Mouse (Mus musculus): Measurements from ENCODE around the gene Trpm5. TPM values are rescaled to one million over a fixed set of nuclear protein-coding genes. Genes with fewer than 3 reads are reported as not detected.

Gene Trpm5
- polyA plus RNA-seq, 1 experiment from 2014 or later: 1.8 TPM

DNA sequence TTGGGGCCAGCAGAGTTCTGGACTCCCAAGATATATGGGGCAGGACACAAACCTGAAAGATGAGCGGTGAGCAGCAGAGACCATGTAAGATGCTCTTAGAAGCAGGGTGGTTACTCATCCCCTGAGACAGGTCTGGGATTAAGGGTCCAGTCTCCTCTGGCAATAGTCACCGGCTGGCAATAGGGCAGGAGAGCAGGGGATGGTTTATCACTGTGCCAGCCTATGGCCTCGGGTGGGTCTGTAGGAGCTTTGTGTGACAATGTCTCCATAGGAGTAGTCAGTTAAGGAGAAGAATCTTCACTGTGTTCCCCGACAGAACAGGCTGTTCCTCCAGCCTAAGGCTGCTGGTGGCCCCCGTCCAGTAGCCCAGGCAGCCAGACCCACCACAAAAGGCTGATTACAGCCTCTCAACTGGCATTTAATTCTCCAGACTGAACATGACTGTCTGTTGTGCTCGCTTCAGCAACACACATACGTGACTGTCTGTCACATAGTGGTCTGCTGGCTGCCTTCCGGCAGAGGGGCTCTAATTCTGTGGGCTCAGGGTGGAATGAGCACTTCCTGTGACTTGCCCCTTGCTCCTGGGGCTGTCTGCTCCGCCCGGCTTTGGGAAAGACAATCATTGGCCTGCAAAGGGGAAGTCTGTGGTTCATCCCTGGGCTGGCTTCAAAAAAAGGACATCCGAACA is 38.8 kb downstream of the Trpm5 start:
- ATAC-seq (ENCODE audit: low FRiP score, low read depth): no peak
- H3K27ac ChIP-seq: no peak overlapping the region
- no peak overlapping the region for H3K4me3 ChIP-seq
- H3K9me3 ChIP-seq: no peaks in the 10 kb centered on the region
- H3K27me3 ChIP-seq (replicated peaks): no peaks in the 10 kb centered on the region
- 0 out of 2 replicates have a peak overlapping the region, but pooled peaks have one; percentile 13 for H3K9ac ChIP-seq
- H3K36me3 ChIP-seq: peaks cover 5% of the 10 kb centered on the region
- WGBS: 85% methylated on average over 11 of the region's 11 CpGs
- peaks cover 40% of the 10 kb centered on the region for H3K4me1 ChIP-seq
- H3K4me2 ChIP-seq (replicated peaks): peak overlapping the region; percentile 88

DNA sequence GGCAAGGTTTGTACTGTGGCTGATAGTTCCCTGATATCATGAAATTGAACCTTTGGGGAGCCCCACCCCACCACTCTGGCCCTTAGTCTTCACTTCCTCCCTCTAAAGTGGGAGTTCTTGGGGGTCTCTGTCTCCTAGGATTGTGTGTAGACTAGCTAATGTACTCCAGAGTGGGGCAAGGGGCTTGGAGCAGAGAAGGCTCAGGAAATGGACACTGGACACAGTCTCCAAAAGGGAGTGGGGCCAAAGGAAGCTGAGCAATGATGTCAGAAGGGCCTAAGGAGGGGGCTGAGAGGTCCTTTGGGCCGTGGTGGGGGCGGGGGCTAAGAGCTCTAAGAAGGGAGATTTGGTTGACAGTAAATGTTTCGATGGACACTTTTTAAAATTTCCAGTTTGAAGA is 39.4 kb downstream of the Trpm5 start:
- Histone ChIP-seq H3K9ac (0 out of 2 replicates have a peak overlapping the region, but pooled peaks have one; percentile 89), H3K4me2 (replicated peaks) (peak overlapping the region; percentile 88), H3K4me1 (peaks cover 40% of the 10 kb centered on the region), H3K9me3 (no peaks in the 10 kb centered on the region), H3K27me3 (replicated peaks) (no peaks in the 10 kb centered on the region), H3K36me3 (peaks cover 5% of the 10 kb centered on the region), H3K4me3 (peak overlapping the region; percentile 83; the same call in 1 of the 2 replicates), H3K27ac (no peak overlapping the region)
- WGBS: 93% methylated on average over 3 of the region's 3 CpGs
- ATAC-seq (ENCODE audit: low FRiP score, low read depth): no peak

DNA sequence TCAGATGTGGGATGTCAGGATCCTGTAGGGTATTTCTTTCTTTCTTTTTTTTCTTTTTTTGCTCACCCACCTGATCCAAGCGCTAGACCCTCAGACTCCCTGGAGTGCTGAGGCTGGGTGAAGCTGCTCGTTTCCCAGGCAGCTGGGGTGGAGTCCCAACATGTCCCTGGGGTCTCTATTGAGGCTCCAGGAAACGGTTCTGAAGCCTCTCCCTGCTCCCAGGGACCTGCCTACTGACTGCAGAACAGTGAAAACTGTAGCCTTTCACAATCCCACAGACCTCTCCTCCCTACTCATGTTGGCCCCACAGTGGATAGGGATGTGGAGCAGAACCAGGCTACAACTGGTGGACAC is 39.9 kb downstream of the Trpm5 start:
- H3K4me1 ChIP-seq: peaks cover 40% of the 10 kb centered on the region
- H3K27me3 ChIP-seq (replicated peaks): no peaks in the 10 kb centered on the region
- H3K9me3 ChIP-seq: no peaks in the 10 kb centered on the region
- no peak for ATAC-seq (ENCODE audit: low FRiP score, low read depth)
- H3K4me3 ChIP-seq: peak overlapping the region; percentile 83; the same call in 1 of the 2 replicates
- peak overlapping the region; percentile 89; the same call in 1 of the 2 replicates for H3K9ac ChIP-seq
- no peak overlapping the region for H3K27ac ChIP-seq
- H3K36me3 ChIP-seq: peaks cover 5% of the 10 kb centered on the region
- 50% methylated on average over 3 of the region's 3 CpGs for WGBS
- H3K4me2 ChIP-seq (replicated peaks): peak overlapping the region; percentile 88

DNA sequence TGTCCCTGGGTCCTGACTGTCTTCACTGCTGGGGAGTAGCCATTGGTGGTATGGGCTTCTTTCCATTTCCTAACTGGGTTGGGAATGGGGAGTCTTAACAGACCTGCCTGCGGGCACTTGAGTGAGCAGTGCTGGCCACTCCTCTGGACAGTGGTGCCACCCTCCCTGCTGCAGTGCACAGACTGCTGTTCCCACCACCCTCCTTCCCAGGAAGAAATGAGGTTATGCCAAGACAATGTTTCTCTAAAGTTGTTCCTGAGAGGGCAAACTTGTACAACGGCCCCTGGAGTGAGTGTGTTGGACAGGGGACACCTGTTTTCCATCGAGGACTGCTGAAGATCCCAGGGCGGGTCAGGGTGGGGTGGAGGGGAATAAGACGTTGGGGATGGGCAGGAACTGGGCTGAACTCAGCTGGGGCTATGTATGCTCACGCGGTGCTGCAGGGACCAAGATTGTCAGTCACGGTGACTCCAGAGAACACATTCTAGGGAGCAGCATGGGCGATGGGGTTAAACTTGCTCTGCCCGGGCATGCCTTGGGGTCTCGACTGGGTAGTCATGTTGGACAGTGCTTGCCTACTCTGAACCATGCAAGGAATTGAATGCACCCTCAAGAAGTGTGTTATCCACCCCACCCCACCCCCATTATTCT is 40.4 kb downstream of the Trpm5 start:
- Histone ChIP-seq H3K27ac (no peak overlapping the region), H3K36me3 (peaks cover 5% of the 10 kb centered on the region), H3K4me1 (peaks cover 38% of the 10 kb centered on the region), H3K4me2 (replicated peaks) (peak overlapping the region; percentile 88), H3K27me3 (replicated peaks) (no peaks in the 10 kb centered on the region), H3K4me3 (peak overlapping the region; percentile 83), H3K9me3 (no peaks in the 10 kb centered on the region), H3K9ac (peak overlapping the region; percentile 89)
- no peak for ATAC-seq (ENCODE audit: low FRiP score, low read depth)
- 70% methylated on average over 11 of the region's 11 CpGs for WGBS

DNA sequence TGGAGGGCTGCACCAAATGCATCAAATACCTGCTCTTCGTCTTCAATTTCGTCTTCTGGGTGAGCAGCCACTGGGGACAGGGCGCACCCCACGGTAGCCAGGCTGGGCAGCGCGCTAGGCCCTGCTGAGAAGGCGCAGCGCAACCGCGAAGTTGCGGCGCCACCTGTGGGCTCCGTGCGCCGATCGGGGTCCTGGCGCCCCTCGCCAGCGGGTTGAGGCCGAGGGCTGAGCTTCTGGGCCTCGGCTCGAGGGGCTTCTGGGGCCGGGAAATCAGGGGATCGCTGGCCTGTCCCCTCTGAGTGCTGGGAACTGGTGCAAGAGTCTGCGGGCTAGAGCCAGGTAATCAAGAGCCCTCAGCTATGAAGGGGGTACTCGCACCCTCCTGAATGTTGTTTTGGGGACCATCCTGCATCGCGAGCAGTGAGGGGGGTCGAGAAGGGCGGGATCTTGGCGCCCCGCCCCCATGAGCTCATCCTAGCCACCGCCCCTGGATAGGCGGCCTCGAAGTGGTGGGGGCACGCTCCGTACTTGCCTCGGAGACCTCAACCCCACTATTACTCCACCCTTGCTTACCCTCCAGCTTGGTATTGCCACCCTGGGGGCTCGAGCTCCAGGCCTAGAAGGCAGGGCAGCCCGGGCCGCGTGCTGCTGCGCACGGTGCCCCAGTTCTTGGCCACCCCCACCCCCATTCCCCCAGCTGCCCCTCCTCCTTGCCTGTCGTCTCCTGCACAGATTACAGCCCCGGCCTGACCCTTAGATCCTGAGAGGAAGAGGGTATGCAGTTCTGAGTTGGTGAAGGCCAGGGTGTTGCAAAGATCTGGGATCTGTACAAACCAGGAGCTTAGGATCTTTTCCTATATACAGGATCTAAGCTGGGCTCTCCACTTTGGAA is 41.2 kb downstream of the Trpm5 start:
- Histone ChIP-seq H3K9me3 (no peaks in the 10 kb centered on the region), H3K27me3 (replicated peaks) (no peaks in the 10 kb centered on the region), H3K4me2 (replicated peaks) (peak overlapping the region; percentile 88), H3K9ac (peak overlapping the region; percentile 89), H3K36me3 (peaks cover 5% of the 10 kb centered on the region), H3K27ac (peak overlapping the region; percentile 27; the same call in 1 of the 2 replicates), H3K4me1 (peaks cover 35% of the 10 kb centered on the region), H3K4me3 (peak overlapping the region; percentile 83)
- under 1% methylated on average over 46 of the region's 46 CpGs for WGBS
- ATAC-seq (ENCODE audit: low FRiP score, low read depth): peak; percentile 73

DNA sequence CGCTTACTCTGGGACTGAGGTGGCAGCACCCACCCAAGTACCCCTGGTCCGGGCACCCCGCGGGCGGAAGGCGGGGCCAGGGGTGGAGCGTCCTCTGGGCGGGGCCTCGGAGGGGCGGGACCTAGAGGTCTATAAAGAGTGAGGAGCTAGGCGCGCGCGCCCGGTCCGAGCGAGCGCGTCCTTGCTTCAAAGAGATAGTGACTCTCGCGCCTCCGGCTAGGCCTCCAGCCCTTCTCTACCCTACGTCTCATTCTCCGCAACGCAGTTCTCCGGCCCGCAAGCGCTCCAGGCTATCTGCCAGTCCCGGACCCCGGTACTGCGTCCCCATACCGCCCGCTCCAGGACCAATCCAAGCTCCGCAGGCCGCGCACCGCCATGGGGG is 41.8 kb downstream of the Trpm5 start, which contains the start of gene Cd81:
Gene Cd81, plus strand, starts transcription at position 114 of the 382 bp plus-strand sequence.
- WGBS: under 1% methylated on average over 37 of the region's 37 CpGs
- Histone ChIP-seq H3K4me3 (peak within 1 kb of the TSS; percentile 83), H3K36me3 (peaks cover 5% of the 10 kb centered on the region), H3K9me3 (no peaks in the 10 kb centered on the region), H3K4me1 (peaks cover 32% of the 10 kb centered on the region), H3K9ac (peak within 1 kb of the TSS; percentile 89), H3K27me3 (replicated peaks) (no peaks in the 10 kb centered on the region), H3K4me2 (replicated peaks) (peak within 1 kb of the TSS; percentile 88), H3K27ac (peak within 1 kb of the TSS; percentile 27; the same call in 1 of the 2 replicates)
- peak; percentile 83 for ATAC-seq (ENCODE audit: low FRiP score, low read depth)

DNA sequence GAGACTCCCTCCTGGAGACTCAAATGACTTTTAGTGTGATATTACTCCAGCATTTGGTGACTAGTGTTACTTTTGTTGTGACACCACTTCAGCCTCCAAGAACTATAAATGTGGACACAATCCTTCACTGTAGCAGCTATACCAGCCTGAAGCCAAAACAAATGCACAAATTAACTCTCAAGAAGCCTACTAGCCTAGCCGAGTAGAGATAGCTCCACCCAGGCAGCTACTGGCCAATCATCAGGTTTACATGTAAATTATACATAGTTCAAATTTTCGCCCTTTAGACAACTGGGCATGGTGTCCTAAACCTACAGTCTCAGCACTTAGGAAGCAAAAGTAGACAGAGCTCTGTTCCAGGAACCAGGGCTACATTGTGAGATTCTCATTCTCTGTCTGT is 43.1 kb downstream of the Trpm5 start:
- WGBS: 77% methylated on average over 2 of the region's 2 CpGs
- ATAC-seq (ENCODE audit: low FRiP score, low read depth): no peak

DNA sequence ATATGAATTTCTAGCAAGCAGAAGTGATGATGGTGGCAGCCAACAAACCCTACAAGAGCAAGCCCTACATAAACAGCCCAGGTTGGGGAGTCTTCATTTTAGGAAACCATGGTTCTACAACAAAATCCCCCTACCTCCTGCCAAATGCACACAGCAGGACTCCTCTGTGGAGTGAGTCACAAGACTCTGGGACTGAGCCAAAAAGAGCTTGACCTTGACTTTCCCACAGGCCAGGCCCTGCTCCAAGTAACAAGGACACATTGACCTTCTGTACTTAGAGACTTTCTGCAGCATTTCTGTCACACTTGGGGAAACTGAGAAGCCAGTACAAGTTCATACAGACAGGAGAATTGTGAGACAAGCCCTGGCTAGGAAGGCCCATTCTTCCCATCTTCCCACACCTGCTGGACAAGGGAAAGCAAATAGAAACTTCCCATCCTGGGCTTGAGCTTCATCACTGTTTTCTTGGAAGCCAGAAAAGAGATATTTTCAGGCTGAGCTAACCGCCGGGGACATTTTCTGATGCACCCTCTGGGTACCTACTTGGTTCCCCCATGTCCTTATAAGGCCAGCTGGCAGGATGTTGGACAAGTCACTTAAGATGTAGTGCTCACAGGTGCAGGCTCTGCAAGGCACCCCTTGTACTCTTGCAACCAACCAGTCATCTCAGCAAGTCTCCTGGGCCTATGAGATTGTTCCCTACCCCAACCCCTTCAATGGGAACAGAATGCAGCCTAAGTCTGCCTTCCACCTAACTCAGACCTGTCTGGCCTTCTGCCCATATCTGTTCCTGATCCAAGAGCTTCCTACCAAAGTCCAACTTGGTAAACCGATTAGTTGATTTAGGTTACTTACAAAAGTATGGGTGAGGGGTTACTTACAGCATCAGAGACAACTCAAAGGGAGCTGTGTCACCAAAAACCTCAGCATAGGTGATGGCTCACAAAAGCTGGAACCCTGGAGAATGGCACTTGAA is 44.3 kb downstream of the Trpm5 start:
- no peak for ATAC-seq (ENCODE audit: low FRiP score, low read depth)
- no peak overlapping the region for H3K4me2 ChIP-seq (replicated peaks)
- peaks cover 19% of the 10 kb centered on the region for H3K4me1 ChIP-seq
- H3K27me3 ChIP-seq (replicated peaks): no peaks in the 10 kb centered on the region
- no peak overlapping the region for H3K27ac ChIP-seq
- no peak overlapping the region for H3K4me3 ChIP-seq
- 95% methylated on average over 3 of the region's 3 CpGs for WGBS
- no peak overlapping the region for H3K9ac ChIP-seq
- H3K9me3 ChIP-seq: no peaks in the 10 kb centered on the region
- H3K36me3 ChIP-seq: no peaks in the 10 kb centered on the region

More for the DNA sequence above, 43.1 kb downstream of the Trpm5 start:
- Histone ChIP-seq H3K4me2 (replicated peaks) (no peak overlapping the region), H3K4me1 (peaks cover 31% of the 10 kb centered on the region), H3K27ac (no peak overlapping the region), H3K36me3 (no peaks in the 10 kb centered on the region; the same call in 1 of the 2 replicates), H3K27me3 (replicated peaks) (no peaks in the 10 kb centered on the region), H3K9ac (no peak overlapping the region), H3K4me3 (no peak overlapping the region), H3K9me3 (no peaks in the 10 kb centered on the region)

DNA sequence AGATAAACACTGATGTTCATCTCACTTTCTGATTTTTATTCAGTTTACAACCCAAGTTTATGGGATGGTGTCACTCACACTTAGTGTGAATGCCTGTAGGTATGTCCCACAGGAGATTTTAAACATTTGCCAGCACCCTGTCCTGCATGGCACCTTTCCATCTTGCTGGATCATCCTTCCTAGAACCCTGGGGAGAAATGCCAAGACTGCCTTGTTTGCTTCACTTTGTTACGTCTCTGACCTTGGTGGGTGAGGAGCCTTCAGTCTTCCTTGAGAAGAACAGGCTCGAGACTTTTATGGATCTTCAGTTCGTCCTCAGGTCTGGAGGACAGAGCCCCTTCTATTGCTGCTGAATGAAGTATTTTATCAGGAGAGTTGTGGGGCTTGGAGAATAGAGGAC is 45.1 kb downstream of the Trpm5 start:
- WGBS: 74% methylated on average over 3 of the region's 3 CpGs
- H3K4me3 ChIP-seq: no peak overlapping the region
- no peak overlapping the region for H3K27ac ChIP-seq
- H3K36me3 ChIP-seq: no peaks in the 10 kb centered on the region
- H3K9ac ChIP-seq: no peak overlapping the region
- H3K4me2 ChIP-seq (replicated peaks): no peak overlapping the region
- ATAC-seq (ENCODE audit: low FRiP score, low read depth): no peak
- no peaks in the 10 kb centered on the region for H3K9me3 ChIP-seq
- no peaks in the 10 kb centered on the region for H3K27me3 ChIP-seq (replicated peaks)
- H3K4me1 ChIP-seq: peaks cover 11% of the 10 kb centered on the region

DNA sequence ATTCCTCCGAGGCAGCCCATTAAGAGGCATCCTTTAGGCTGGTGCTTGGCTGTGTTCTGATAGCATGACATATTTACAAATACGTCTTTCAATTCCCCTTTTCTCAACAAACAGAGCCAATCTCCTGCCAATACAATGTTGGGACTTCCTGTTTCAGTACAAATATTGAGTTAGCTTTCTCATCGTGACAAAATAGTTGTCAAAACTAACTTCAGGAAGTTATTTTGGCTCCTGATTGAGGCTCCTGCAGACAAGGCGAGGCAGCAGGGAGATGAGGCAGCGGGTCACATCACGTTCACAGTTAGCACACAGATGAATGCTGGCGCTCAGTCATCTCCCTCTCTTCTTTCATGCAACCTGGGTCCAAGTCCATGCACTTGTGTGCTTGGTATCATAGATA is 48.1 kb downstream of the Trpm5 start:
- WGBS: 82% methylated on average over 7 of the region's 7 CpGs
- H3K4me3 ChIP-seq: no peak overlapping the region
- no peak overlapping the region for H3K27ac ChIP-seq
- H3K4me2 ChIP-seq (replicated peaks): no peak overlapping the region
- no peaks in the 10 kb centered on the region for H3K9me3 ChIP-seq
- H3K4me1 ChIP-seq: no peaks in the 10 kb centered on the region
- H3K27me3 ChIP-seq (replicated peaks): no peaks in the 10 kb centered on the region
- H3K9ac ChIP-seq: no peak overlapping the region
- ATAC-seq (ENCODE audit: low FRiP score, low read depth): no peak
- H3K36me3 ChIP-seq: no peaks in the 10 kb centered on the region

DNA sequence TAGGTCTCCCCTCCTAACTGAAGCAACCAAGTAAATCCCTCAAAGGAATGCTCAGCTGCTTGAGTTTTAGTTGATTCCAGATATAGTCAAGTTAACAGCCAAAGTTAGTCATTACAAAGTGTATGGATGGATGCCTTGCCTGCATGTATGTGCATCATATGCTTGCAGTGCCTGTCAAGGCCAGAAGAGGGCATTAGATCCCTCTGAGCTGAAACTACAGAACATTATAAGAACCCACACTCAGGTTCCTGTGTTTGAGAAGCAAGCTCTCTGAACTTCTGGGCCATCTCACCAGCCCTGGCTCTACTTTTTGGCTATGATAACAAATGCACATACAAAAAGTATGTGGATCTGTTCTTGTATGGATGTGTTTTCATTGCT is 49.6 kb downstream of the Trpm5 start:
- no peak for ATAC-seq (ENCODE audit: low FRiP score, low read depth)
- Histone ChIP-seq H3K27ac (no peak overlapping the region), H3K9ac (no peak overlapping the region), H3K4me2 (replicated peaks) (no peak overlapping the region), H3K9me3 (no peaks in the 10 kb centered on the region), H3K36me3 (no peaks in the 10 kb centered on the region), H3K4me3 (no peak overlapping the region), H3K27me3 (replicated peaks) (no peaks in the 10 kb centered on the region), H3K4me1 (no peaks in the 10 kb centered on the region)

All from neural tube, embryonic 12.5 days (tissue).